Mouse (Mus musculus) lung, adult 18-20 months (tissue): ENCODE data around the gene Chd9.
A peak's percentile ranks its signal among the peaks of the same experiment; 100 is the strongest.

ENCODE experiments used
- DNase-seq, 2 experiments: peaks; one replicate each; pipeline ENCODE4 v3.0.0; 2022; ENCODE audit warnings: mixed read lengths in 2 of 2

Chd9 gene

GRCm38 (mm10) chr8:90839725-90840714, 11.9 kb downstream of the Chd9 start:
- no peak for DNase-seq

GRCm38 (mm10) chr8:90841321-90841720, 13.2 kb downstream of the Chd9 start:
- DNase-seq = no peak

GRCm38 (mm10) chr8:90843127-90843526, 15.0 kb downstream of the Chd9 start:
- DNase-seq = no peak

- DNase-seq = no peak
Observed at GRCm38 (mm10) chr8:90844179-90844967, 16.2 kb downstream of the Chd9 start.

- no peak for DNase-seq
Observed at GRCm38 (mm10) chr8:90847980-90848379, 19.8 kb downstream of the Chd9 start.

- DNase-seq = no peak
Observed at GRCm38 (mm10) chr8:90849462-90850050, 21.4 kb downstream of the Chd9 start.

GRCm38 (mm10) chr8:90851544-90851943, 23.4 kb downstream of the Chd9 start:
- DNase-seq = no peak

- DNase-seq = no peak
Observed at GRCm38 (mm10) chr8:90853971-90854670, 26.0 kb downstream of the Chd9 start.

GRCm38 (mm10) chr8:90854671-90855161, 26.6 kb downstream of the Chd9 start:
- DNase-seq = peak; percentile 60 to 77

- no peak for DNase-seq
Observed at GRCm38 (mm10) chr8:90856171-90856570, 28.0 kb downstream of the Chd9 start.

GRCm38 (mm10) chr8:90856952-90857351, 28.8 kb downstream of the Chd9 start:
- DNase-seq = no peak

- DNase-seq = no peak
Observed at GRCm38 (mm10) chr8:90858071-90858470, 29.9 kb downstream of the Chd9 start.

GRCm38 (mm10) chr8:90861266-90861944, 33.3 kb downstream of the Chd9 start:
- peak; percentile 35 to 38 for DNase-seq

GRCm38 (mm10) chr8:90862038-90862437, 33.9 kb downstream of the Chd9 start:
- no peak for DNase-seq

- DNase-seq = no peak
Observed at GRCm38 (mm10) chr8:90867061-90867460, 38.9 kb downstream of the Chd9 start.

- DNase-seq = no peak
Observed at GRCm38 (mm10) chr8:90867911-90868310, 39.8 kb downstream of the Chd9 start.

GRCm38 (mm10) chr8:90868334-90868733, 40.2 kb downstream of the Chd9 start:
- peak in 1 of 2 experiments; percentile 28 for DNase-seq

- DNase-seq = peak; percentile 88 to 92
Observed at GRCm38 (mm10) chr8:90869071-90869919, 41.1 kb downstream of the Chd9 start.

GRCm38 (mm10) chr8:90869920-90870777, 42.0 kb downstream of the Chd9 start:
- no peak for DNase-seq
